Mouse (Mus musculus) cerebellum, adult 11-12 months (tissue): ENCODE measurements at regions not wholly inside any gene's neighbourhood (a gene's known extent, or its start where the extent isn't known, plus 50 kb on each side); places are given as distances from the start of the nearest gene placed in this dataset.

Experiments
- DNase-seq: peaks from one replicate; pipeline ENCODE4 v3.0.0; 2022

DNA sequence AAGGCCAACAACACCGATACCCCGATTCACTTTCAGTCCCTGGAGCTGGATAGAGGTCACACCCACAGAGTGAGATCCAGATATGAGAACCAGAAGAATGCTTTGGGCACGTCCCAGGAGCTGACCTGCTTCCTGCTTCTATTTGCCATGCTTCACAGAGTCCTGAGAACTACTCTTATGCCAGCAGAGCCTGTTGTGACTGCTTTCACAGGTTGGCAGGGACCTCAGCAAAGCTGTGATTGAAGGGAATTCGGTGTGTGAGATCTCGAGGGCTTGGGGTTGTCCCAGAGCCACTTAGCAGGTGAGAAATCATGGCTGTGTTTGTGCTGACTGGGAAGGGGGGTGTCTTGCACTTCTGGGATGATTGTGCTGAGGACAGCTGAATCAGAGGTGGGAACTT lies 197.5 kb upstream of the Kif2a start:
- DNase-seq, result peak; percentile 12

DNA sequence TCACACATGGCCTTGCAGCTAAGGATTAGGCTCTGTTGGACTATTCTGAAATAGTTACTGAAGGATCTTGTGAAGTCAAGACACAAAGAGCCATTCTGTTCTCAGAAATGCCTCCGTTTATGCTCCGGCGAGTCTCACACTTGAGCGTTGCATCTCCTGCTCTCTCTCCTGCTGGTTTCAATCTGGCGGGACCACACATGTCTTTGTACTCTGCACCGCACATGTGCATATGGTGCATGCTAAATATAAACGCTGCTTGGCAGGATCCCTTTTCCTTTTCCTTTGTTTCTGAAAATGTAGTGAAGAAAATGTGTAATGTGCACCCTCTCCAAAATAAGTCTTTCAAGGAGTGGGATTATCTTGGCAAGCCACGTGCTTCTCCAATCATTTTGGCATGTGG lies 196.4 kb upstream of the Kif2a start:
- DNase-seq, result peak; percentile 68

DNA sequence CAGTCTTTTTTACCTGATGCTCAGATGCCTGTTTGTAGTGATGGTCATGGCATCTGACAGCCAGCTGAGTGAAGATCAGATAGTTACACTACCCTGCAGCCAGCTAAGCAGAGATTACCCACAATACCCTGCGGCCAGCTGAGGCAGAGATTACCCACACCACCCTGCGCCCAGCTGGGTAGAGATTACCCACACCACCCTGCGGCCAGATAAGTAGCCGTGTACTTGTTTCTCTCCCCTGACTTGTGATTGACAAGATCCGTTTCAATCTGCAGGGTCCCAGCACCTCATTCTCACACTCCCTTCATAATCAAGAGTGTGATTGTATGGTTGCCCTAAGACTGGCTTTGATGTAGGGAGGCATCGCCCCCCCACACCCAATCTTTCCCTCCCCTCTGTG lies 195.9 kb upstream of the Kif2a start:
- no peak for DNase-seq

DNA sequence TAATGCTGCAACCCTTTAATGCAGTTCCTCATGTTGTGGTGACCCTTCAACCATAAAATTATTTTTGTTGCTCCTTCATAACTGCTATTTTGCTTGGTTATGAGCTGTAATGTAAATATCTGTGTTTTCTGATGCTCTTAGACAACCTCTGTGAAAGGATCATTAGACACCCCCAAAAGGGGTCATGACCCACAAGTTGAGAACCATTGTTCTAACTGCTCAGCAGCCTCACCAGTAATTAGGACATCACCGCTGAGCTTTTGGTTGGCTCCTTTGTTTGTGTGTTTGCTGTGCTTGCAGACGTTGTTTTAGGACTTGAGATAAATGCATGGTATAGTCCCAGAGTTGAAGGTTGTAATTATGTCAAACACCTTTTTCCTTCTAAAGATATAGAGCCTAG lies 191.4 kb upstream of the Kif2a start:
- no peak for DNase-seq

DNA sequence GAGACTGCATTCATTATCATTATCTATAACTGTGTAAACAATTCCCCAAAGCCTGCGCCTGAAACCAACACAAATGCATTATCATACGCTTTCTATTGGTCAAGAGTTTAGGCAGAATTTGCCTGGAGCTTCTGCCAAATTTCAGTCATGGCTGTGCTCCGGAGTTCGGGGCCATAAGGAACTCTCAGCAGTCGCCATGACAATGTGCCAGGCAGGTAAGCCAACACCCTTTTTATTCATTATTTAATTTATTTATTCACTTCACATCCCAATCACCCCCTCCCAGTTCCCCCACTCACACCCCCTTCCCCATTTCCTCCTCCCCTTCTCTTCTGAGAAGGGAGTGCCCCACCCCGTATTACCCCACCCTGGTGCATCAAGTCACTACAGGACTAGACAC lies 188.8 kb upstream of the Kif2a start:
- DNase-seq, result peak; percentile 34

DNA sequence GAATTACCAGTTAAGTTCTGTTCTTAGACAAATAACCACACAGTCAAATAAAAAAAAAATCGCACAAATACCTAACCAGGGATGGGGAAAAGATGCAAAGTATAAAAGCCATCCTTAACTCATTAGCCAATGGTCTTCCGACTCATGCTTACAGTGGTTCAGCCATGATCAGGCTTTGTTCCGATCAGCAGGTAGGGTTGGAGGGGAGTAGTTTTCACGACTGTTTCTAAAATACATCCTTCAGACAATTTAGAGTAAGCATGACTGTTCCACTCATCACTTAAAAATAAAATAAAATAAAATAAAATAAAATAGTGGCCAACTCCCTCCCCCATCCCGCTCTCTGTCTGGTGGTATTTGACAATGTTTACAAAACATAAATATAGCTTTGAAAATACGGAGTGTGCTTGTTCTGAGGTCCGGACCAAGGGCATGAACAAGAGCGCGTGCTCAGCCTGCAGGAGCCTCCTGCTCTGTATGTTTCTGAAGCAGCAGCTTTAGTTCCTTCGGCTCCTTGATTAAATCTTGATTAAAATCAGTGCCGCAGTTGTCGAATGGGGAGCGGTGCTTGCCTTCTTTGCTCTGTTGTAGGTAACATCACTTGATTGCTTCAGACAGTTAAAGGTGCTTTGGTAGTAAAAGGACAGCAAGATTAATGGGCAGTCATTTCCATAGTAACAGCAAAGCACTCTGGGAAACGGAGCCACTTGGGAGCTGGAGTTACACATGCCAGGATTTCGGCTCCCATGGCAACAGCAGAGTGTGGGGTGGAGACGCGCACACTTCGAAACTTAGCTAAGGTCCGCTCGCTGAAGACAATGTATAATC lies 185.6 kb upstream of the Kif2a start:
- DNase-seq, result peak; percentile 9

DNA sequence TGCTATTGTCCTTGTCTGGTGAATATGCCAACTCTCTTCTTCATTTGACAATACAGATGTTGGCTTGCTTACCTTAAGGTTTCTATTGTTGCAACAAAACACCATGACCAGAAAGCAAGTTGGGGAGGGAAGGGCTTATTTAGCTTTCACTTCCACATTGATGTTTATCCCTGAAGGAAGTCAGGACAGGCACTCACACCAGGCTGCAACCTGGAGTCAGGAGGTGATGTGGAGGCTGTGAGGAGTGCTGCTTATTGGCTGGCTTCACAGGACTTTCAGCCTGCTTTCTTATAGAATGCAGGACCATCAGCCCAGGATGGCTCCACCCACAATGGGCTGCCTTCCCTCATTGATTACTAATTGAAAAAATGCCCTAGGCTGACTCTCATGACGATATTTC lies 177.9 kb upstream of the Kif2a start:
- no peak for DNase-seq

DNA sequence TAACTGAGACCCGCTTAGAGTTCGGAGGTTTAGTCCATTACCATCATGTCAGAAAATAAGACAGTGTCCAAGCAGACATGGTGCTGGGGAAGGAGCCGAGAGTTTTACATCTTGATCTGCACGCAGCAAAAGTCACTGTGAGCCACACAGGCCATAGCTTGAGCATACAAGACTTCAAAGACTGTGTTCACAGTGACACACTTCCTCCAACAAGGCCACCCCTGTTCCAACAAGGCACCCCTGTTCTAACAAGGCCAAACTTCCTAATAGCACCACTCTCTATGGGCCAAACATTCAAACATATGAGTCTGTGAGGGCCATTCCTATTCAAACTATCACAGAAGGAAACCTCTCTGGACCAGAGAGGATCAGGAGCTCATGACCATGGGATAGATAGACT lies 171.5 kb upstream of the Kif2a start:
- DNase-seq, result no peak

DNA sequence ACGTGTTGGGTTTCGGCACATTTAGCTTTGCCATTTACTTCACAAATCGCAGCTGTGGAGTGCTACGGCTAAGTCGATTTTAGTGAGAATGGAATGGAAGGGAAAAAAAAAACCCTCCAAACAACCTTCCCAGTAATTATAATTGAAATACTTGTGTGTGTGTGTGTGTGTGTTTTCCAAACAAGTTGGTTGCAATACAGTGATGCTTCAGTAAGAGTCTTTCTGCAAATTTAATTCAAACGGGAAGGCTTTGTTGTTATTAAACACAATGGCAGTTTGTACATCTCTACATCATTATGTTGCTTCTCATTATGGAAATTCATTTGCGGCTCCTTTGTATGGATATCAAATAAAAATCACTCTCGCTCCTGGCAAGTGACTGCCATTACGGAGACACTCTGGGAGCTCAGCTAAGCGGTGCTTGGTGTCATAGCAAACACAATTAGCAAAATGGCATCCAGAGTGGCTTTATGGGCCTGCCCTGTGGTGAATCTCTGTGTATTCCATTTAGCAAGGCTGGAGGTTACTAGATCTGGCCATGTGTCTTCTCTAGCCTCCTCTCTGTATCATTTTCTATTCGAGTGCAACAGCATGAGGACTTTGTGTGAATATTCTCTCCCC lies 165.4 kb upstream of the Kif2a start:
- no peak for DNase-seq

DNA sequence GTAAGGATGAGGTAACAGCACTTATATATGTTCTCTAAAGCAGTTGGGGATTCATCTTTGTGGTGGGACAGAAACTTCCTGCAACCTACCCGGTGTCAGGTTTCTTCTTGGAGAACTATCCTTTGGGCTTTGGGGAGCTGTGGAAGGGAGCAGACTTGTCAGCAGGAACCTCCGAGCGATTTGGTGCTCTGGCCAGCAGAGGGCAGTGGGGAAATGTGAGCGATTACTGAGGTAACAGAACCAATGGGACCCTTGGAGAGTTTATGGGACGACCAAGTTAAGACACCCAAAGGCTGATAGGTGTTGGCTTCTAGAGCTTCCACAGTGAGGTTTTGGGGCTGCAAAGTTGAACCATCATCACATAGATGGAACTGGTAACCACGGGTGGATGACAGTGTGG lies 160.6 kb upstream of the Kif2a start:
- peak; percentile 22 for DNase-seq

DNA sequence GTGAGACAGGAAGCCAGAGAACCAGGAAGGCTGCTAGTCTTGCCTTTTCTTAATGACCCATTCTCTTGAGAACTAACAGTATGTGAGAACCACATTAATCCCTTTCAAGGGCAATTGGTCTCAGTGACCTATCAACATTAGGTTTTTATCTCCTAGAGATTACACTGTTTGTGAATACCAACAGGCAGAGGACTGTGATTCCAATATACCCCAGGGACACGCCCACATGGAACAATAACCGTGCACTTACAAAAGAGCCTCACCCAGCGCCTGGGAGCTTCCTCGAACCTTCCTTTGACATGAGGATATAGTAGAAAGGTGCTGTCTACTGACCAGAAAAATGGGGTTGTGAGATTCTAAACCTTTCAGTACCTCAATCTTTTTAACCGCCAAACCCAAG lies 157.6 kb upstream of the Kif2a start:
- no peak for DNase-seq

DNA sequence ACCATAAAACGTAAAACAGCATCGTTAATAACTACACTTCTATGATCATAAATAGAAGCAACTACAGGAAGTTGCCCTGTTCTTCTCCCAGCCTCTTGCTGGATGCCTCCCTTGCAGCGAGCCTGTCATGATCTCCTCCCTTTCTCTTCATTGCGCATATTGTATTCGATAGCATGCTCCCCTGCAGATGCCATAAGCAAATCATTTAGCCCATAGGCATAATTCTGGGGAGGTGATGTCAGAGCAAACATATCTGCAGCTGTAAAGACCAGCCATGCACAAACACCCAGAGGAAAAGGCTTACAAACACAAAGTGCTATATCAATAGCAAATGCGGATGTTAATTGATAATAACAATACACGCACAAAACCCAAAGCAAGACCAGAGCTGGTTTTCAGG lies 155.7 kb upstream of the Kif2a start:
- DNase-seq, result no peak

DNA sequence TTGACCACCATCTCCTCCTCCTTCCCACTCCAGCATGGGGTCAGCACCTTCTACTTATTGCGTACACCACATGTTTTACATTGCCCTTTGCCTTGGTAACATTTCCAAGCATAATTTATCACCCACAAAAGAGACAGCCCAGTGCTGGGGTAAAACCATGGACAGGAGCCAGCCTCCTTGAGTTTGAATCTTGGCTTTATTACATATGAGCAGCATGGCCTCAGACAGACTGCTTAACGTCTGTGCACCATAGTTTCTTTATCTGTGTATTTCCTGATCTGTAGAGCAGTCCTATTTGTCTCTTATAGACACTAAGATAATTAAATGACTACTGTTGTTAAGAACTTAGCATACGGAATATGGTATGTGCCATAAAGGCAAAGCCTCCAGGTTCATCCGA lies 154.0 kb upstream of the Kif2a start:
- no peak for DNase-seq

DNA sequence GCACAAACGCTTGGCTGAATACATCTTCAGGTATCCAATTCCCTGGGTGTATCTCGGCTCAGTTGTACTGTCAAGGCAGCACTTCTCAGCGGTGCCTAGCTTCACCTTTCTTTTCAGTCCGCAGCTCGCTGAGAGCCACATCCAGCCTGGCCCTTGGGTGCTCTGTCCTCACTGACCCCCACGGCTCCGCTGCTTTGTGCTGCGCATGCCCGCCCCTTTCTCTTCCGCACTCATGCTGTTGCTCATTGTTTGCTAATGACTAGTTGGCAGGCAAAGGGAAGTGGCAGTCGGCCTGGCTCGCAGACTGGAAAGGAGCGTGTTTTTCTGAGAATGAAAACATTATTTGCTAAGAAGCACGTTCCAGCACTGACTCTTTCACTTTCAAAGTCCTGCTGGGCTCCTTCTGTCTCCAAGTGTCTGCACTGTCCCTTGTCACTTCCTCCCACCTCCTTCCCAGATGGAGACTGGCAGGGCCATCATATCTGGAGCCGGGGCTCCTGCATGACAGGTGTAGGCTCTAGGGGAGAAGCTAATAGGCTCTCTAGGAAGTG lies 146.7 kb upstream of the Kif2a start:
- peak; percentile 83 for DNase-seq

DNA sequence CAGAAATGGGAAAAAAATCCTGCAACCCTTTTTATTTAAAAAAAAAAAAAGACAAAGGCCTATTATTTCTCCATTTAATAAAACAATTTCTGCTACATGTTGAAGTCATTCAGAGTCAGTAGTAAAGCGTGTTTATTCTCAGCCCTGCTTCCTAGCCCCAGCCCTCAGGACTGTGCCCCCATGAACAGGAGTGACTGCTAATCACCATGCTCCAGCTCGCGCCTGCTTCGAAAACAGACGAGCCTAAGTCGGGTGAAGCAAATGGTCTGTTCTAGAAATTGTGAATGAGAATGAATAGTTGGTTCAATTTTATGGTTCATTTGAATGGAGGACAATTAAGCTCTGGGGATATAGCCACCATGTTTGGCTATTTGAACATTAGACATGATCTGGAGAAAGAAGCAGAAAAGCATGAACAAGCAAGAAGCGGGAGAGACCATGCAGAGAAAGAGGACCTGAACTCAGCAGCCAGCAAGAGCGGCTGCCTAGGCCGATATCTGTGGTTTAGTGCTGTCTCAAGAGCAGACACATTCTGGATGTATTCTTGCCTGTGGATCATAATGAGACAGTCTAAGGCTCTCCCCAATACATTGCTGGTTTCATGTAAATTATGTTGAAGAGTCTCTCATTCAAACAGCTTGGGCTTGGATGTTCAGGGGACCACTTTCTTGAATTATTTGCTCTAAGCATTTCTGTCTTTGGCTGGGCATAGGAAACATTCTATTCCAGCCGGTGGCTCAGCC lies 146.1 kb upstream of the Kif2a start:
- no peak for DNase-seq

DNA sequence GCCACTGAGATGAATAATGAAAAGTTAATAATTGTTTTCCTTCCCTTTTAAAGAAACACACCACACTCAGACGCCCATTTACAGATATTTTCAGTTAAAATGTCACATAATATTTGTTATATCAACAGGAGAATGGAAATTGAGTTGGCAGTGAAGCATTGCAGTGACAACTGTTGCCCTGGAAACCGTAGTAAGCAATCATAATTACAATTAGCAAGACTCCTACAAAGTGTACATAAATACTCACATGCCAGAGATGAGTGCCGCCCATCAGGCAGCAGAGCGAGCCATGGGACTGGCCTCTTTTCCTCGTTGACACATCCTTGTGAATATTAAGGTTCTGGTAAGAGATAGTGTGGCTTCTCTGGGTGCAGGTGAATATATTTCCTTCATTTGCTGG lies 129.6 kb upstream of the Kif2a start:
- no peak for DNase-seq

DNA sequence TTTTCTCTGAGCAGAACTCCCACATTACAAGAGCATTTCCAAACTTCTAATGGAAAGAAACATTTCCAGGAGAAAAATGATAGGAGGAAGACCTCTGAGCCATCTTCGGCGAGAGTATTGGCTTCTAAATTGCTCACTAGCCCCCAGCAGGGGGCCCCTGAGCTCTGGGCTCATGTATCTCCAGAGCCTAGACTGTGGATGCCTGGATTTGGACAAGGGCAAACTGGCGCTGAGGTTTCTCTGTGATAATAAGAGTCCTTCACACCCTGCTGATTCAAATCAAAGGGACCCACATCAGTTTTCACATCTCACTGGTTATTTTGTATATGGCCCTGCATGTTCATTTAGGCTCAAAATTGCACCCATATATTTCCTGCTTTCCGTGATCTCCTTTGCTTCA lies 119.3 kb upstream of the Kif2a start:
- DNase-seq, result no peak

DNA sequence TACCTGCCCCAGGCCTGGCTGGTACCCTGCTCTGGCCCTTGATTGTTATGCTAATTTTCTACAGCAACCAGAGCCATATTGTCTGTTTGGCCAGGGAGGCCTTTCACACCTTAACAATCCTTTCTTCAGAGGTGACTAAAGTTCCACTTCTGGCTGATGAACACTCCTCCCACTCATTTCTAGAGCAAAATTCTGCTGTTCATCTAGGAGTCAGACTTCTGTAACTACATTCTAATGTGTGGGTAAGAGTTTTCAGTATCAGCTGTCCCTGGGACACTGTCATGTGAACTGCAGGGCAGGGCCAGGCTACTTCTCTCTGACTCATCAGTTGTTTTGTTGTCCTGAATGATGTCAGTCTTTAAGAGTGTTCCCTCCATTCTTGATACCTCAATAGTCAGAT lies 112.2 kb upstream of the Kif2a start:
- DNase-seq, result no peak

DNA sequence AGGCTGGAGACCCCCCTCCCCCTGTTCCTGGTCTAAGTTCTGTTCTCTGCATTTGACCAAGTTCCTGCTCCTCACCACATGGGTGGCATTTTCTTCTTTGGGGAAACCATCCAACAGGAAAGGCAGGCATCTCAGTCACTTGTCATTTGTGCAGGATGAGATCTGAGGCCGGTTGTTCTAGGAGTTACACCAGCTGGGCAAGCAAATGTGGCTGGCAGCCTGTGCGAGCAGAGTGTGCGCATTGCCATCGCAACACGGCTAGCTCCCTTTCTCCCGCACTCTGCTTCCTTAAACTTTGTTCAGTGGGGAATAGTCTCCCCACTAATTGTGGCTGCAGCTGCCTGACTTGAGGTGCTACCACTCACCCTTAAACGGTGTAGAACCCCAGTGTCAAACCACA lies 104.7 kb upstream of the Kif2a start:
- DNase-seq, result no peak

DNA sequence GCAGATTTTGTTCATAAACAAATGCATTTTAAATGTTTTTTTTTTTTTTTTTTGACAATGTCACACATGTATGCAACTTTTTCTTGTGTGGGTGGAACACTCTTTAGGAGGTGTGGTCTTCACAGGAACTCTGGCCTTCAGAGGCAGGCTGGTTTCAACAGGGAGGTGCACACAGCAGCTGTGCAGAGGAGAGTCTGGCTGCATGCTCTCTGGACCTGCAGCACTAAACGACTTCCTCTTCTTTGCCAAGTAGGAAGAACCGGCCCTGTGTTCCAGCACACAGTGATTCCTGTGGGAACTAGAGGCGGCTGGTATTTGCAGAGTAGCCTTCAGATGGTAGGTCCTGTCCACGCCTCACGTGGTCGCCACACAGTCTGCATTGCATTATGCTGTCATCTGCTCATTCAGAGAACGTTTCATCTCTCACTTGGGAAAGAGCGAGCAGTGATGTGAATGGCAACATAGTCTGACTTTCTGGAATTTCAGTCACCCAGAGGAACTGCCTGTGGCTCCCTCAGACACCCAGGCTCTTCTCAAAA lies 102.3 kb upstream of the Kif2a start:
- DNase-seq, result no peak

DNA sequence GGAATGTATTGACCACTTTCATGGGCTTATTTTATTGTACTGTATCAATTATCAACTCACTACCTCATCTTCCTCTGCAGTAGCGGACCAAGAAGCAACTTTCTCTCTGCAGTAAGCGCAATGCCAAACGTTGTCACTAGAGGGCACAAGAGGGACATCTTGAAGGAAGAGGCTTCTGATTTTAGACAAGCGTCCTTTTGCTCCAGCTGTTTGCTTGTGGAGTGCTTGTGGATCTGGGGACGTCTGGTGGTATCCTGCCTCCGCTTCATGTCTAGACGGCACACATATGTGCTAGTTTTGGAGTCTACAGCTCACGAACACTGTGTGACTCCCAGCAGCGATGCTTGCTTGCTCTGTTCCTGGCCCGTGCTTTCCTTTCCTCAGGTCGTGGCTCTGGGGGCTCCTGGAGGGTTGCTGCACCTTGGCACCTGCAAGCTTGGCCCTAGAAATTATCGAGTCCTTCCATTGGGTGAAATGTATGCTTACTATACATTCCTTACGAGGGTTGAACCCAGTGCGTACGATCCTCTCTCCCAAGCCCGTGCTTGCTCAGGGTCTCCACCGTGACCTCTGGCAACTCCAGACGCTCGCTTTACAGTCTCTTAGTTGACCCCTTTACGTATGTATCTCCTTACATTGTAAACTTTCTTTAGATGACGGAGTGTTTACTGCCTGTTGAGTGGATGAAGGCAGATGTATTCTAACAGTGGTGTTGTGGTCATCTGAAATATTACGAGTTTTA lies 92.2 kb upstream of the Kif2a start:
- peak; percentile 45 for DNase-seq

DNA sequence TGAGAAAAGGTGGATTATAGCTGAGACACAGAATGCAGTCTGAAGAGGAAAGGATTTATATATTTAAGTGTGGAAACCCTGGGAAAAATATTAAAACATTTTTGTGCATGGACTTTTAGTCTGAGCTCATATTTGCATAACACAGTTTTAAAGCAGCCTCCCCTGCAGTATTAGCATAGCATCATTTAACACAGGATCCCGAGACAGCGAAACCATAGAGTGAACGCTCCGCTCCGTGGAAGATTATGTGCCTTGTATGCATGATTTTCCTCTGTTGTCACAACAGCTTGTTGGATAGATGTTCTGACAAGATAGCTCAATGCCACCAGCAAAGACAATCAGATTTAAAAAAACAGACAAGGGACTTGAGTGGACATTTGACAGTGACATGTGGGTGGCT lies 86.1 kb upstream of the Kif2a start:
- no peak for DNase-seq

DNA sequence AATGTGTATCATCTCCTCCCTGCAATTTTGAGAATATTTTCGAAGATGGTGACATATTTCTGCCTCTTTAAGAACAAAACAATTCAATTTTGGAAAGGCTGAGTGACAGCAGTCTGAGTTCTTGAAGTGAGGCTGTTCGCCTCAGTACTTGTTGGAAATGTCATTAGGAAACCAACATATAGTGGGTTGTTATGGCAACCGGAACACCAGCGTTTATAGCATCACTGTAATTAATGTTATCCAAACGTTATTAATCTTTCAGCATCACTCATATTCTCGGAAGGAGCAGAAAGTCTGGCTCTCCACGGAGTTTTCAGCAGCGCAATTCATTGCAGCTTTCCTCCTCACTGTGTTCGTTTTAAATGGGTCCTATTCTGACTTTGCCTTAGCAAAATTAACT lies 85.6 kb upstream of the Kif2a start:
- no peak for DNase-seq
